Mouse (Mus musculus) layer of hippocampus, adult 2 months (tissue): ENCODE measurements around the gene Rtl4. TPM values are rescaled to one million over a fixed set of nuclear protein-coding genes. Genes with fewer than 3 reads are reported as not detected.

Experiments used
- DNase-seq, 2 experiments: peaks; one replicate each; pipeline ENCODE4 v3.0.0; 2022; ENCODE audit warnings: low spot score in 2 of 2
- H3K27ac ChIP-seq: fragments of 200-600 bp; 2 replicates; pipeline ENCODE4 v1.8.1; 2022
- H3K4me3 ChIP-seq: fragments of 200-600 bp; 2 replicates; pipeline ENCODE4 v1.8.1; 2022; ENCODE audit warnings: mild to moderate bottlenecking
- CTCF ChIP-seq: fragments of 200-600 bp; conservative IDR thresholded peaks from 2 replicates; pipeline ENCODE4 v1.8.1; 2022; ENCODE audit warnings: antibody characterized with exemption, mild to moderate bottlenecking, moderate library complexity
- long read RNA-seq, 2 experiments: library from polyadenylated mRNA; stranded (forward); transcript quantifications; one replicate each; pipeline ENCODE4 v2.0.0; 2021; ENCODE audit warnings: borderline mapping rate in 2 of 2
- total RNA-seq, 2 experiments: library from RNA; stranded (reverse); gene quantifications; 2 replicates each; pipeline ENCODE4 v1.2.3; 2021

Rtl4 gene
- total RNA-seq = 1 to 10 TPM; 3.1 to 4.3 TPM
- long read RNA-seq, experiment 1, partial matches to known transcripts = 2 of 3 reads
- long read RNA-seq, experiment 1, other reads (novel, unspliced or antisense) = 1 of 3 reads
- long read RNA-seq, experiment 2, partial matches to known transcripts = 0 of 1 reads
- long read RNA-seq, experiment 2, other reads (novel, unspliced or antisense) = 1 of 1 reads

- no peak for TF ChIP-seq CTCF
- peak within 1 kb of the TSS; percentile 58 for H3K4me3 ChIP-seq
- peak within 1 kb of the TSS; percentile 89 for H3K27ac ChIP-seq
- no peak for DNase-seq
Measured at GRCm38 (mm10) chrX:144688207-144689118, at the start of gene Rtl4. TSS of gene Rtl4 (plus strand) at chrX:144688907.

- no peak for DNase-seq
- no peak for TF ChIP-seq CTCF
- Histone ChIP-seq H3K4me3 (no peak overlapping the region), H3K27ac (no peak overlapping the region)
Measured at GRCm38 (mm10) chrX:144644756-144645155, 44.0 kb upstream of the Rtl4 start.

- DNase-seq = no peak
- Histone ChIP-seq H3K4me3 (no peak overlapping the region), H3K27ac (no peak overlapping the region)
- peak; percentile 61 for TF ChIP-seq CTCF
Measured at GRCm38 (mm10) chrX:144645394-144645793, 43.3 kb upstream of the Rtl4 start.

- Histone ChIP-seq H3K4me3 (no peak overlapping the region), H3K27ac (no peak overlapping the region)
- no peak for DNase-seq
- no peak for TF ChIP-seq CTCF
Measured at GRCm38 (mm10) chrX:144652196-144652595, 36.5 kb upstream of the Rtl4 start.

GRCm38 (mm10) chrX:144687742-144688141 lies 965 bp upstream of the Rtl4 start:
- H3K27ac ChIP-seq = peak overlapping the region; percentile 83
- DNase-seq = no peak
- no peak for TF ChIP-seq CTCF
- H3K4me3 ChIP-seq = peak overlapping the region; percentile 52

- no peak for TF ChIP-seq CTCF
- no peak for DNase-seq
- peak within 1 kb of the TSS; percentile 58 for H3K4me3 ChIP-seq
- peak within 1 kb of the TSS; percentile 89 for H3K27ac ChIP-seq
Measured at GRCm38 (mm10) chrX:144688142-144688206, 733 bp upstream of the Rtl4 start, which contains the start of gene Trpc5. TSS of gene Trpc5 (minus strand) at chrX:144688180.

- H3K27ac ChIP-seq = peak overlapping the region; percentile 89
Measured at GRCm38 (mm10) chrX:144689119-144689858, 582 bp downstream of the Rtl4 start.

GRCm38 (mm10) chrX:144689859-144690181 lies 1.1 kb downstream of the Rtl4 start:
- peak in 1 of 2 experiments; percentile 15 for DNase-seq
- peak; percentile 20; the same call in 1 of the 2 replicates for TF ChIP-seq CTCF
- H3K4me3 ChIP-seq = peak overlapping the region; percentile 58
- H3K27ac ChIP-seq = peak overlapping the region; percentile 89; the same call in 1 of the 2 replicates

More at GRCm38 (mm10) chrX:144689119-144689858, 582 bp downstream of the Rtl4 start:
- no peak; the same call in 1 of the 2 replicates for TF ChIP-seq CTCF
- DNase-seq = no peak
- H3K4me3 ChIP-seq = peak overlapping the region; percentile 58

- Histone ChIP-seq H3K27ac (no peak overlapping the region), H3K4me3 (no peak overlapping the region)
- TF ChIP-seq CTCF = no peak
- DNase-seq = no peak
Measured at GRCm38 (mm10) chrX:144716330-144716729, 27.6 kb downstream of the Rtl4 start.

- Histone ChIP-seq H3K4me3 (no peak overlapping the region), H3K27ac (no peak overlapping the region)
- DNase-seq = no peak
- no peak for TF ChIP-seq CTCF
Measured at GRCm38 (mm10) chrX:144747528-144748049, 58.9 kb downstream of the Rtl4 start.

- no peak overlapping the region for H3K27ac ChIP-seq
- DNase-seq = peak; percentile 28 to 38
- no peak overlapping the region for H3K4me3 ChIP-seq
- TF ChIP-seq CTCF = no peak
Measured at GRCm38 (mm10) chrX:144986980-144987379, 298.3 kb downstream of the Rtl4 start.

- TF ChIP-seq CTCF = no peak
- Histone ChIP-seq H3K27ac (no peak overlapping the region), H3K4me3 (no peak overlapping the region)
- no peak for DNase-seq
Measured at GRCm38 (mm10) chrX:145065484-145065913, 376.8 kb downstream of the Rtl4 start.

- Histone ChIP-seq H3K27ac (no peak overlapping the region), H3K4me3 (no peak overlapping the region)
- no peak for DNase-seq
- no peak for TF ChIP-seq CTCF
Measured at GRCm38 (mm10) chrX:145089802-145090201, 401.1 kb downstream of the Rtl4 start.
